Mouse (Mus musculus) cerebellum, adult 2 months (tissue): Measurements from ENCODE around the gene Hba-x. TPM values are rescaled to one million over a fixed set of nuclear protein-coding genes. Genes with fewer than 3 reads are reported as not detected.

Source experiments
- DNase-seq, 2 experiments: peaks; one replicate each; pipeline ENCODE4 v3.0.0; 2021
- H3K27ac ChIP-seq: fragments of 200-500 bp; 2 replicates; pipeline ENCODE4 v1.5.1; 2012; ENCODE audit warnings: low read length, control low read depth, inconsistent platforms; ENCODE audit not compliant: insufficient read depth
- H3K27me3 ChIP-seq: fragments of 200-500 bp; 2 replicates; pipeline ENCODE4 v1.6.1; 2012; ENCODE audit warnings: inconsistent platforms, mild to moderate bottlenecking, low read length, moderate library complexity; ENCODE audit not compliant: control insufficient read depth, insufficient read depth
- H3K4me1 ChIP-seq: fragments of 200-500 bp; 2 replicates; pipeline ENCODE4 v1.6.1; 2011; ENCODE audit warnings: low read length; ENCODE audit not compliant: control insufficient read depth, insufficient read depth
- H3K4me3 ChIP-seq: fragments of 200-500 bp; replicated peaks from 2 replicates; pipeline ENCODE3; 2011; ENCODE audit warnings: mild to moderate bottlenecking, low read depth, low read length, control low read depth; ENCODE audit not compliant: insufficient read depth
- CTCF ChIP-seq: fragments of 200-500 bp; IDR thresholded peaks from 2 replicates; pipeline ENCODE4 v1.5.1; 2011; ENCODE audit warnings: low read depth, mild to moderate bottlenecking, control low read depth, low read length, moderate library complexity, borderline replicate concordance; ENCODE audit not compliant: insufficient read depth
- POLR2A ChIP-seq: fragments of 200-500 bp; IDR thresholded peaks from 2 replicates; pipeline ENCODE4 v1.6.1; 2011; ENCODE audit warnings: low read length, control low read depth, borderline replicate concordance; ENCODE audit not compliant: insufficient read depth
- WGBS: fragments of 180-500 bp; shearing (Covaris S2); methylation state at CpG from one replicate; pipeline ENCODE4 v1.1.7; 2018; 5-methylcytosine and 5-hydroxymethylcytosine counted together
- polyA plus RNA-seq: library from polyadenylated mRNA; depleted of rRNA; stranded (reverse); fragments of >200 nt; gene quantifications from 2 replicates; pipeline ENCODE4 v1.2.3, GENCODE M21; 2012; rRNA removed

The Hba-x gene
- polyA plus RNA-seq = 0.19 and 0.38 TPM in 2 replicates

GRCm38 (mm10) chr11:32276347-32276746, at the start of gene Hba-x:
Gene Hba-x (plus strand): TSS chr11:32276400.
- Histone ChIP-seq H3K27ac (no peak within 1 kb of the TSS), H3K27me3 (no peaks in the 10 kb centered on the region), H3K4me3 (no peak within 1 kb of the TSS), H3K4me1 (no peaks in the 10 kb centered on the region)
- 76% methylated on average over 3 of the region's 3 CpGs for WGBS
- no peak for DNase-seq
- TF ChIP-seq POLR2A (no peak), CTCF (no peak)

GRCm38 (mm10) chr11:32227041-32227440, 49.2 kb upstream of the Hba-x start:
- H3K4me3 ChIP-seq = peak overlapping the region; percentile 61
- H3K27ac ChIP-seq = peak overlapping the region; percentile 90
- peaks cover 44% of the 10 kb centered on the region for H3K4me1 ChIP-seq
- 0% methylated on average over 1 of the region's 1 CpGs for WGBS
- no peaks in the 10 kb centered on the region for H3K27me3 ChIP-seq
- DNase-seq = peak in 1 of 2 experiments; percentile 76
- no peak for TF ChIP-seq CTCF
- TF ChIP-seq POLR2A = no peak

GRCm38 (mm10) chr11:32227555-32227954, 48.6 kb upstream of the Hba-x start:
- TF ChIP-seq POLR2A = no peak
- TF ChIP-seq CTCF = no peak
- Histone ChIP-seq H3K27ac (peak overlapping the region; percentile 90), H3K4me3 (no peak overlapping the region), H3K4me1 (peaks cover 41% of the 10 kb centered on the region), H3K27me3 (no peaks in the 10 kb centered on the region)
- WGBS = 62% methylated on average over 9 of the region's 9 CpGs
- DNase-seq = no peak

GRCm38 (mm10) chr11:32228292-32228845, 47.8 kb upstream of the Hba-x start:
- DNase-seq = peak in 1 of 2 experiments; percentile 26
- no peak for TF ChIP-seq CTCF
- TF ChIP-seq POLR2A = no peak
- 88% methylated on average over 3 of the region's 3 CpGs for WGBS
- 0 out of 2 replicates have a peak overlapping the region, but pooled peaks have one; percentile 11 for H3K27ac ChIP-seq
- no peak overlapping the region for H3K4me3 ChIP-seq
- no peaks in the 10 kb centered on the region for H3K27me3 ChIP-seq
- peaks cover 44% of the 10 kb centered on the region for H3K4me1 ChIP-seq

GRCm38 (mm10) chr11:32230220-32230619, 46.0 kb upstream of the Hba-x start:
- H3K27ac ChIP-seq = peak overlapping the region; percentile 62

GRCm38 (mm10) chr11:32231125-32231524, 45.1 kb upstream of the Hba-x start:
- Histone ChIP-seq H3K4me3 (no peak overlapping the region), H3K4me1 (peaks cover 61% of the 10 kb centered on the region), H3K27ac (no peak overlapping the region), H3K27me3 (no peaks in the 10 kb centered on the region)
- WGBS = 100% methylated on average over 2 of the region's 2 CpGs
- peak in 1 of 2 experiments; percentile 8 for DNase-seq
- TF ChIP-seq CTCF = no peak

More at GRCm38 (mm10) chr11:32230220-32230619, 46.0 kb upstream of the Hba-x start:
- Histone ChIP-seq H3K27me3 (no peaks in the 10 kb centered on the region), H3K4me3 (no peak overlapping the region), H3K4me1 (peaks cover 56% of the 10 kb centered on the region)
- peak; percentile 62 to 84 for DNase-seq
- no peak for TF ChIP-seq CTCF
- TF ChIP-seq POLR2A = no peak
- 12% methylated on average over 4 of the region's 4 CpGs for WGBS

- 31% methylated on average over 10 of the region's 10 CpGs for WGBS
- H3K4me1 ChIP-seq = peaks cover 72% of the 10 kb centered on the region
- peak in 1 of 2 experiments; percentile 48 for DNase-seq
- H3K27me3 ChIP-seq = no peaks in the 10 kb centered on the region
- H3K27ac ChIP-seq = peak overlapping the region; percentile 29; the same call in 1 of the 2 replicates
- no peak for TF ChIP-seq POLR2A
- H3K4me3 ChIP-seq = no peak overlapping the region
Observed at GRCm38 (mm10) chr11:32232848-32233247, 43.4 kb upstream of the Hba-x start.

GRCm38 (mm10) chr11:32233895-32234294, 42.3 kb upstream of the Hba-x start:
- peak; percentile 50 to 57 for DNase-seq
- H3K4me1 ChIP-seq = peaks cover 65% of the 10 kb centered on the region
- TF ChIP-seq CTCF (no peak), POLR2A (no peak)

More at GRCm38 (mm10) chr11:32233895-32234294, 42.3 kb upstream of the Hba-x start:
- WGBS = 42% methylated on average over 3 of the region's 3 CpGs
- Histone ChIP-seq H3K27ac (0 out of 2 replicates have a peak overlapping the region, but pooled peaks have one; percentile 29), H3K4me3 (no peak overlapping the region), H3K27me3 (no peaks in the 10 kb centered on the region)
